Mouse (Mus musculus): ENCODE measurements around the gene Flywch1. TPM values are rescaled to one million over a fixed set of nuclear protein-coding genes. Genes with fewer than 3 reads are reported as not detected.
"Not testable (repeated sequence)": the region's sequence is repeated elsewhere in the genome, so short reads cannot be mapped to it uniquely, and the experiment has no call there.

The Flywch1 gene
- polyA plus RNA-seq, 1 experiment from 2014 or later, result 41.0 TPM

GRCm38 (mm10) chr17:23783352-23783751 lies 11.9 kb upstream of the Flywch1 start:
- DNase-seq (ENCODE audit: low spot score), result no peak

- DNase-seq (ENCODE audit: low spot score), result no peak
Measured at GRCm38 (mm10) chr17:23778447-23778846, 7.0 kb upstream of the Flywch1 start.

- DNase-seq (ENCODE audit: low spot score), result no peak
Measured at GRCm38 (mm10) chr17:23777141-23777540, 5.7 kb upstream of the Flywch1 start.

GRCm38 (mm10) chr17:23776216-23776615 lies 4.8 kb upstream of the Flywch1 start:
- no peak for DNase-seq (ENCODE audit: low spot score)

GRCm38 (mm10) chr17:23774090-23774489 lies 2.7 kb upstream of the Flywch1 start:
- DNase-seq (ENCODE audit: low spot score), result peak; percentile 83

- no peak for DNase-seq (ENCODE audit: low spot score)
Measured at GRCm38 (mm10) chr17:23773676-23774075, 2.3 kb upstream of the Flywch1 start.

- not testable (repeated sequence) for DNase-seq (ENCODE audit: low spot score)
Measured at GRCm38 (mm10) chr17:23772219-23772556, 786 bp upstream of the Flywch1 start.

- DNase-seq (ENCODE audit: low spot score), result no peak
Measured at GRCm38 (mm10) chr17:23770896-23771283, 512 bp downstream of the Flywch1 start.

- no peak for DNase-seq (ENCODE audit: low spot score)
Measured at GRCm38 (mm10) chr17:23770493-23770892, 909 bp downstream of the Flywch1 start.

GRCm38 (mm10) chr17:23762976-23763375 lies 8.4 kb downstream of the Flywch1 start:
- DNase-seq (ENCODE audit: low spot score), result no peak

- no peak for DNase-seq (ENCODE audit: low spot score)
Measured at GRCm38 (mm10) chr17:23761155-23761554, 10.2 kb downstream of the Flywch1 start.

- DNase-seq (ENCODE audit: low spot score), result no peak
Measured at GRCm38 (mm10) chr17:23760231-23760630, 11.2 kb downstream of the Flywch1 start.

GRCm38 (mm10) chr17:23758801-23759200 lies 12.6 kb downstream of the Flywch1 start:
- DNase-seq (ENCODE audit: low spot score), result no peak

GRCm38 (mm10) chr17:23757581-23757980 lies 13.8 kb downstream of the Flywch1 start:
- DNase-seq (ENCODE audit: low spot score), result no peak

GRCm38 (mm10) chr17:23755689-23756088 lies 15.7 kb downstream of the Flywch1 start:
- no peak for DNase-seq (ENCODE audit: low spot score)

- DNase-seq (ENCODE audit: low spot score), result no peak
Measured at GRCm38 (mm10) chr17:23749400-23750191, 21.8 kb downstream of the Flywch1 start.

- DNase-seq (ENCODE audit: low spot score), result peak; percentile 74
Measured at GRCm38 (mm10) chr17:23748631-23749391, 22.6 kb downstream of the Flywch1 start.

GRCm38 (mm10) chr17:23748026-23748425 lies 23.4 kb downstream of the Flywch1 start:
- peak; percentile 33 for DNase-seq (ENCODE audit: low spot score)

- DNase-seq (ENCODE audit: low spot score), result no peak
Measured at GRCm38 (mm10) chr17:23747471-23747870, 23.9 kb downstream of the Flywch1 start.

GRCm38 (mm10) chr17:23746767-23747166 lies 24.6 kb downstream of the Flywch1 start:
- no peak for DNase-seq (ENCODE audit: low spot score)

- peak; percentile 28 for DNase-seq (ENCODE audit: low spot score)
Measured at GRCm38 (mm10) chr17:23746311-23746710, 25.1 kb downstream of the Flywch1 start.

Measured in thymus, postnatal 0 days (tissue).